Mouse (Mus musculus) lung, adult 2 months (tissue): Measurements from ENCODE around the gene Ilk. TPM values are rescaled to one million over a fixed set of nuclear protein-coding genes. Genes with fewer than 3 reads are reported as not detected.

ENCODE experiments used
- DNase-seq: peaks from one replicate; pipeline ENCODE4 v3.0.0; 2022
- H3K4me1 ChIP-seq: fragments of 200-500 bp; 2 replicates; pipeline ENCODE4 v1.6.1; 2011; ENCODE audit warnings: low read length; ENCODE audit not compliant: control insufficient read depth, insufficient read depth
- H3K4me3 ChIP-seq: fragments of 200-500 bp; replicated peaks from 2 replicates; pipeline ENCODE3; 2011; ENCODE audit warnings: low read depth, mild to moderate bottlenecking, control low read depth, low read length; ENCODE audit errors: extremely low read depth
- CTCF ChIP-seq: fragments of 200-500 bp; IDR thresholded peaks from 2 replicates; pipeline ENCODE4 v1.5.1; 2011; ENCODE audit warnings: mild to moderate bottlenecking, low read length, control low read depth; ENCODE audit not compliant: insufficient read depth
- POLR2A ChIP-seq: fragments of 200-500 bp; IDR thresholded peaks from 2 replicates; pipeline ENCODE4 v1.6.1; 2011; ENCODE audit warnings: low read depth, mild to moderate bottlenecking, control low read depth, low read length, borderline replicate concordance; ENCODE audit errors: extremely low read depth
- WGBS: fragments of 180-500 bp; shearing (Covaris S2); methylation state at CpG from one replicate; pipeline ENCODE4 v1.1.7; 2018; 5-methylcytosine and 5-hydroxymethylcytosine counted together
- polyA plus RNA-seq: library from polyadenylated mRNA; depleted of rRNA; stranded (reverse); fragments of >200 nt; gene quantifications from 2 replicates; pipeline ENCODE4 v1.2.3, GENCODE M21; 2012

The Ilk gene
- polyA plus RNA-seq, 1 experiment, result 195 TPM

DNA sequence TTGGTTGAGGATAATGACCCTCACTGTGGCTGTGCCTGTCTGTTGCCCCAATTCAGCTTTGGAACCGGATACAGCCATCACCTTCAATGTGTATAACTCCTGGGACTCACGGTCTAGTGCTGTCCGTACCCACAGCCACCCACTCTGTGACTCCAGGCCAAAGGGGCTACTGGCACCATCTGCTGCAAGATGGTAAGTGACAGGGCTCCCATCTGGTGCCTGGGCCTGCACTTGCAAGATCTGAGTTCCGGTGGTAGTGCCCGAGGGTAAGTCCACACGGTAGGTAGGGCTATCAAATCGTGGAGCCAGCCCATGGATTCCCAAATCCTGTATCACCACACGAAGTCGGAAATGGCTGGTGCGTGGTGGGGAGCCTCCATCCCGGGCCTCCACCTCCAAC, 27.9 kb downstream of the Ilk start:
- 94% methylated on average over 11 of the region's 11 CpGs for WGBS
- no peak for DNase-seq
- H3K4me3 ChIP-seq, result no peak overlapping the region
- TF ChIP-seq POLR2A (no peak), CTCF (no peak)
- peaks cover 9% of the 10 kb centered on the region for H3K4me1 ChIP-seq

DNA sequence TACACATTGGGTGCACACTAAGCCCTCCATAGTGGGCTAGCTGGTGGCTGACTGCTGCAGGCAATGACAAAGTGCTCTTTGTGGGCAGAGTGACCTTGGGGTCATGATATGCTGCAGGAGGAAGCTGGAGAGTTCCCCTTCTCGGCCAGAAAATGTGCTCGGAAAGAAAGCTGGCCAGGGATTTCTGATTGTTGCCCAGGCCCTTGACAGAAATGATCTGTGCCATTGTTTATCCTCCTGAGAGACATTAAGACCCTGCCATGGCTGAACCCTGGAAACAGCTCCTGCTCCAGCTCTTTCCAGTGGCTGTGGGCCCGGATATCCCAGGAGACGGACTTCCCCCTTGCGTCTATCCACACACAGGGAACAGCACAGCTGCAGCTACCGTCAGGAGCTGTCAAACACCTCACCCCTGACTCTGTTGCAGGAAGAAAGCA, 31.4 kb downstream of the Ilk start:
- no peak for DNase-seq
- Histone ChIP-seq H3K4me1 (peaks cover 9% of the 10 kb centered on the region), H3K4me3 (no peak overlapping the region)
- 19% methylated on average over 6 of the region's 6 CpGs for WGBS
- TF ChIP-seq POLR2A, result no peak
- TF ChIP-seq CTCF, result no peak

GRCm38 (mm10) chr7:105769959-105770358, 33.6 kb downstream of the Ilk start:
- no peak overlapping the region for H3K4me3 ChIP-seq
- DNase-seq, result no peak
- TF ChIP-seq CTCF (no peak), POLR2A (no peak)
- H3K4me1 ChIP-seq, result peaks cover 9% of the 10 kb centered on the region
- 74% methylated on average over 3 of the region's 3 CpGs for WGBS

DNA sequence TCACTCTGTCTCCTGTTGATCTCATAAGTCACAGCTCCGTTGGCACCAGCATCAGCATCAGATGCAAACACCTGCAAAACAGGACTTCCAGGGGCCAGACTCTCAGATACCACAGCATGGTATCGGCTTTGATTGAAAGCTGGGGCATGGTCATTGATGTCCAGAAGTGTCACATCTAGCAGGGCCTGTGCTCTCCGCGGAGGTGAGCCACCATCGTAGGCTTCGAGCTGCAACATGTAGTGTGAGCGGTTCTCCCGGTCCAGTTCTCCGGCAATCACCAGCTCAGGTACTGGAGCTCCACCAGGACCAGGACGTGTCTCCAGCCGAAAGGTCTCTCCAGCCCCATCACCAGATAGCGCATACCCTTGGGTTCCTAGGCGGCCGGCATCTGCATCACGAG, 35.9 kb downstream of the Ilk start:
- no peak for TF ChIP-seq CTCF
- TF ChIP-seq POLR2A, result no peak
- Histone ChIP-seq H3K4me1 (peaks cover 9% of the 10 kb centered on the region), H3K4me3 (no peak overlapping the region)
- 93% methylated on average over 15 of the region's 15 CpGs for WGBS
- no peak for DNase-seq

DNA sequence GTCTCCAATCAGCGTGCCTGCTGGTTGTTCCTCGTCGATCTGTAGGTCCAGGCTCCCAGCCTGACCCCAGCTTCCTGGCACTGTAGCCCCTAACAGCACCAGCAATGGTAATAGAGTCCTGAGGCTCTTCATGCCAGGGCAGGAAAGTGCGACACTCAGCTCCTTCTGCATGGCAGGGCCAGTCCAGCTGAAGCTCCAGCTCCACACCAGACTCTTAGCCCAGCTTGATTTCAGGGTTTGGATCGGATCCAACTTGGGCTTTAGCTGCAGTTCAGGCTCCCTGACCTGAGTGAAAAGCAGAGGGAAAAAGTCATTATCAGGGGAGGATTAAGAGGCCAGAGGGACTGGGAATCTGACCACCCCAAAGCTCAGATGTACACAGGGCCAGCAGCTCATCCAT, 36.6 kb downstream of the Ilk start:
- WGBS, result 72% methylated on average over 5 of the region's 5 CpGs
- H3K4me1 ChIP-seq, result peaks cover 7% of the 10 kb centered on the region
- DNase-seq, result no peak
- TF ChIP-seq POLR2A (no peak), CTCF (no peak)
- H3K4me3 ChIP-seq, result no peak overlapping the region

- no peak for DNase-seq
- 69% methylated on average over 8 of the region's 8 CpGs for WGBS
- no peak overlapping the region for H3K4me3 ChIP-seq
Measured at GRCm38 (mm10) chr7:105774661-105775060, 38.3 kb downstream of the Ilk start.

DNA sequence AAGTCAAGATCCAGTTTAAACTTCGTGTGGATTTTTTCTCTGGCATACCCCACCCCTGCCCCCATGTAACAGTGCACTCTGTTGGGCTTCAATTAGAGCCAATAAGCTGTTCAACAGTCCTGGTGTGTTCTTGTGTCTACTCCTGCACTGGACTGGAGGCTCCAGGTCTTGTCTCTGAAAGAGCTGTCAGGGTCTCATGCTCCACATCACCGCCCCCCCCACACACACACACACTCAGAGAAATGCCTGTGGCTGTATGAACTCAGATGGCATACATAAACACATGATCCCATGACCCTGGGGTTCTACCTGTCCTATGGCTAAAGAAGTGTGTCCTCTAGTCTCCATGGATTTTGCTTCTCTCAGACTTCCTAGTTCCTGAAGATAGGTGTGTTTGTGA, 39.6 kb downstream of the Ilk start:
- WGBS, result 85% methylated on average over 2 of the region's 2 CpGs
- Histone ChIP-seq H3K4me1 (peaks cover 18% of the 10 kb centered on the region), H3K4me3 (no peak overlapping the region)
- DNase-seq, result no peak
- no peak for TF ChIP-seq CTCF
- TF ChIP-seq POLR2A, result no peak

More at GRCm38 (mm10) chr7:105774661-105775060, 38.3 kb downstream of the Ilk start:
- peaks cover 18% of the 10 kb centered on the region for H3K4me1 ChIP-seq
- no peak for TF ChIP-seq POLR2A
- no peak for TF ChIP-seq CTCF

- Histone ChIP-seq H3K4me1 (peaks cover 18% of the 10 kb centered on the region), H3K4me3 (no peak overlapping the region)
- TF ChIP-seq POLR2A (no peak), CTCF (no peak)
- DNase-seq, result no peak
- 86% methylated on average over 1 of the region's 1 CpGs for WGBS
Measured at GRCm38 (mm10) chr7:105777316-105777715, 40.9 kb downstream of the Ilk start.

GRCm38 (mm10) chr7:105777797-105778552, 41.6 kb downstream of the Ilk start:
- no peak for DNase-seq
- H3K4me1 ChIP-seq, result peaks cover 18% of the 10 kb centered on the region
- H3K4me3 ChIP-seq, result no peak overlapping the region
- WGBS, result 27% methylated on average over 13 of the region's 13 CpGs
- TF ChIP-seq POLR2A (no peak), CTCF (no peak)

- WGBS, result 18% methylated on average over 4 of the region's 4 CpGs
- H3K4me3 ChIP-seq, result no peak overlapping the region
- peaks cover 18% of the 10 kb centered on the region for H3K4me1 ChIP-seq
- TF ChIP-seq CTCF, result no peak
- TF ChIP-seq POLR2A, result no peak
- peak; percentile 27 for DNase-seq
Measured at GRCm38 (mm10) chr7:105778553-105779265, 42.3 kb downstream of the Ilk start.
